Mouse (Mus musculus) forebrain, postnatal 0 days (tissue): ENCODE measurements around the gene Camsap2. TPM values are rescaled to one million over a fixed set of nuclear protein-coding genes. Genes with fewer than 3 reads are reported as not detected.
A peak's percentile ranks its signal among the peaks of the same experiment; 100 is the strongest.

Source experiments
- ATAC-seq: fragments of 200-750 bp; cut with Nextera tagmentation; 2 replicates; pipeline ENCODE4 v1.8.0; 2017; ENCODE audit warnings: mild to moderate bottlenecking, moderate library complexity
- DNase-seq: peaks from one replicate; pipeline ENCODE4 v3.0.0-alpha.2; 2015
- H3K27ac ChIP-seq: fragments of 300-500 bp; sonication (generic); 2 replicates; pipeline ENCODE4 v1.5.1; 2014; ENCODE audit warnings: low read depth, mild to moderate bottlenecking, antibody characterized with exemption, low read length, moderate library complexity, mixed read lengths
- H3K27me3 ChIP-seq: fragments of 300-500 bp; sonication (generic); 2 replicates; pipeline ENCODE4 v1.6.1; 2014; ENCODE audit warnings: mild to moderate bottlenecking, low read length, mixed read lengths; ENCODE audit not compliant: insufficient read depth
- H3K36me3 ChIP-seq: fragments of 300-500 bp; sonication (generic); 2 replicates; pipeline ENCODE4 v1.6.1; 2014; ENCODE audit warnings: mild to moderate bottlenecking, moderate library complexity; ENCODE audit not compliant: insufficient read depth
- H3K4me1 ChIP-seq: fragments of 300-500 bp; sonication (generic); 2 replicates; pipeline ENCODE4 v1.6.1; 2014; ENCODE audit warnings: antibody characterized with exemption; ENCODE audit not compliant: insufficient read depth
- H3K4me2 ChIP-seq: fragments of 300-500 bp; sonication (generic); 2 replicates; pipeline ENCODE4 v1.6.1; 2014; ENCODE audit warnings: low read depth, mild to moderate bottlenecking, moderate library complexity
- H3K4me3 ChIP-seq: fragments of 300-500 bp; sonication (generic); 2 replicates; pipeline ENCODE4 v1.5.1; 2014; ENCODE audit warnings: low read depth, low read length, mixed read lengths
- H3K9ac ChIP-seq: fragments of 300-500 bp; sonication (generic); 2 replicates; pipeline ENCODE4 v1.6.1; 2014; ENCODE audit warnings: mild to moderate bottlenecking
- H3K9me3 ChIP-seq: fragments of 300-500 bp; sonication (generic); 2 replicates; pipeline ENCODE4 v1.6.1; 2016; ENCODE audit warnings: low read length
- CTCF ChIP-seq: sonication (generic); IDR thresholded peaks from 2 replicates; pipeline ENCODE4 v1.5.1; 2016; ENCODE audit warnings: antibody characterized with exemption, control low read depth, low read depth
- WGBS: fragments of 180-500 bp; shearing (Covaris S2); extraction: QIAGEN DNeasy Blood & Tissue Kit; methylation state at CpG from one replicate; pipeline ENCODE4 v1.1.7; 2014; 5-methylcytosine and 5-hydroxymethylcytosine counted together
- polyA plus RNA-seq: library from polyadenylated mRNA; unstranded; fragments of >200 nt; fragmentation: Nextera tagmentation; extraction: Ambion mirVana; gene quantifications from 2 replicates; pipeline ENCODE4 v1.2.1, GENCODE M21; 2015
- total RNA-seq: library from RNA; depleted of rRNA; stranded (reverse); fragments of >200 nt; gene quantifications from 2 replicates; pipeline ENCODE4 v1.2.3, GENCODE M21; 2014

Gene Camsap2
- total and polyA plus RNA-seq, 2 experiments from 2014 or later = 20.1 to 135 TPM

GRCm38 (mm10) chr1:136380161-136380560, 34.3 kb upstream of the Camsap2 start:
- ATAC-seq (no peak), DNase-seq (no peak)
- no peaks in the 10 kb centered on the region for H3K9me3 ChIP-seq
- no peaks in the 10 kb centered on the region for H3K27me3 ChIP-seq
- no peak overlapping the region for H3K4me2 ChIP-seq
- H3K9ac ChIP-seq = no peak overlapping the region
- H3K4me3 ChIP-seq = no peak overlapping the region
- WGBS = 87% methylated on average over 4 of the region's 4 CpGs
- H3K27ac ChIP-seq = no peak overlapping the region
- TF ChIP-seq CTCF = no peak
- H3K36me3 ChIP-seq = no peaks in the 10 kb centered on the region
- H3K4me1 ChIP-seq = no peaks in the 10 kb centered on the region

DNA sequence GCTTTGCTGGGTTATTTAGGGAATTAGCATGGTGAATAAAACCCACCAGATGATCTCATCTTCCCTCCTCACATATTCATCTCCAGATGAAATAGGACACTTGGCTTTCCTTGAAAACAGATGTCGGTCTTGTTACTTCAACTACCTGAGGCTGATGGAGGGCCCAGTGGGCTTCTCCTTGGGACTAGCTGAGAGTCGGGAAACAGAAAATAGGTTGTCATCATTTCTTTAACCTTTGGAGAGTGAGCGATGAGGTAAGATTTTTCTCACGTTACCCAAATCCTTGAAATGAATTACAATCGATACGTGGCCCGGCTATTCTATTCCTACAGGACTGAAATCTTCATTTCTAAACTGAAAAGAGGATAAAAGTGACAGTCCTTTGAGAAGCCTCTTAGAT, 33.4 kb upstream of the Camsap2 start:
- H3K36me3 ChIP-seq = no peaks in the 10 kb centered on the region
- DNase-seq (no peak), ATAC-seq (no peak)
- TF ChIP-seq CTCF = no peak
- no peaks in the 10 kb centered on the region for H3K27me3 ChIP-seq
- H3K4me3 ChIP-seq = no peak overlapping the region
- H3K9ac ChIP-seq = no peak overlapping the region
- H3K9me3 ChIP-seq = no peaks in the 10 kb centered on the region
- no peak overlapping the region for H3K27ac ChIP-seq
- H3K4me2 ChIP-seq = no peak overlapping the region
- 89% methylated on average over 7 of the region's 7 CpGs for WGBS
- H3K4me1 ChIP-seq = no peaks in the 10 kb centered on the region

DNA sequence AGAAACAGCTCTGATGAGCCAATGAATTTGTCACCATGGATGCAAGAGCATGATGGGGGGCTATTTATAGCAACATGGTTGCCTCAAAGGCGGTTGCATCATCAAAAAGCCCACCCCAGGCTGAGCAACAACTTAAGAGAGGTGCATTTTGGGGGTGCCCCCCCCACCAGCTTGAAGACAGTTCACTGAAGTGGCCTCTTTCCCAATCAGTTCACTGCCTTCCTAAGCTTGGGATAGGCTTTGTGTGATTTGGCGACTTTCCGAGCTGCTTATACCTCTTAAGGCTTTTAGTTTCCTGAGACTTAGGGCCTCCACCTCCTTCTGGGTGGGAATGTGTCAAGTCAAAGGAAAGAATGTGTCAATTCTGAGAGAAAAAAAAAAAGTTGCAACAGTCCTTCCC, 20.1 kb upstream of the Camsap2 start:
- ATAC-seq = peak; percentile 38; the same call in 1 of the 2 replicates
- 77% methylated on average over 3 of the region's 3 CpGs for WGBS
- H3K9me3 ChIP-seq = no peaks in the 10 kb centered on the region
- no peak overlapping the region for H3K27ac ChIP-seq
- no peaks in the 10 kb centered on the region for H3K36me3 ChIP-seq
- H3K4me1 ChIP-seq = no peaks in the 10 kb centered on the region
- no peaks in the 10 kb centered on the region for H3K27me3 ChIP-seq
- no peak overlapping the region for H3K4me2 ChIP-seq
- no peak overlapping the region for H3K4me3 ChIP-seq
- DNase-seq = no peak
- no peak for TF ChIP-seq CTCF
- no peak overlapping the region for H3K9ac ChIP-seq

DNA sequence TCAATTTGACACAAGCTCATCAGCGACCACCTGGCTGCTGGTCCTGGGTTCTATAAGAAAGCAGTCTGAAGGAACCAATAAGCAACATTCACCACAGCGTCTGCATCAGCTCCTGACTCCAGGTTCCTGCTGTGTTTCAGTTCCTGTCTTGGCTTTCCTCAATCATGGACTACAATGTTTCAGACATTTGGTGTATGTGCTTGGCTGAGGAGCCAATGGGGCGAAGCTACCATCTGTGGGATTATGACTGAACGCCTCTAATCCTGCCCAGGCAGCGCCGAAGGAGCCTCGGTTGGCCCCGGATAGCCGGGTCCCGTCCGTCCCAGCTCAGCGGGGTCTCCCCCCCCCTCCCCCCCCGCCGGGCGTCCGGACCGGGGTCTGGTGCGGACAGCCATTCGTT, 18.8 kb upstream of the Camsap2 start:
- Histone ChIP-seq H3K27ac (no peak overlapping the region), H3K27me3 (no peaks in the 10 kb centered on the region), H3K4me3 (no peak overlapping the region), H3K4me1 (no peaks in the 10 kb centered on the region), H3K36me3 (no peaks in the 10 kb centered on the region), H3K9me3 (no peaks in the 10 kb centered on the region), H3K9ac (no peak overlapping the region), H3K4me2 (no peak overlapping the region)
- TF ChIP-seq CTCF = no peak
- DNase-seq (no peak), ATAC-seq (no peak)
- WGBS = 60% methylated on average over 19 of the region's 19 CpGs

DNA sequence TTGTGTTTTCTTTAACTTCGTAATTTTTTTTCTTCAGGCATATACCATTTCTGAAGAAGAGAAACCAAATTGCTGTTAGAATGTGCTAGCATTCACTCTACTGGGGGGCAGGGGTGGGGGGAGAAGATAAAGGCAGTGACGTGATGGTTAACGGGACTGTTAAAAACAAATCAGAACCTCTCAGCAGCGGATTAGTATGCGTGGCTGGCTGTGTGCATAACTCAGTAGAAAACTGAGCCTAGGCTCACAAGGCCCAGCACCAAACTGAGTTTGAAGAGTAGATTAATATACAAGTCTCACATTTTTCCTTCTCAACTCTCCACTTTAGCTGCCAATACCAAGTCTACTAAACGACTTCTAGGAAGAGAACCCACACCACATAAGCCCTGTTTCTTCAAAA, 17.1 kb upstream of the Camsap2 start:
- no peak for TF ChIP-seq CTCF
- no peak overlapping the region for H3K9ac ChIP-seq
- H3K27me3 ChIP-seq = no peaks in the 10 kb centered on the region
- no peak for DNase-seq
- H3K4me3 ChIP-seq = no peak overlapping the region
- no peaks in the 10 kb centered on the region for H3K36me3 ChIP-seq
- no peak overlapping the region for H3K4me2 ChIP-seq
- ATAC-seq = peak; percentile 59
- WGBS = 30% methylated on average over 6 of the region's 6 CpGs
- H3K9me3 ChIP-seq = no peaks in the 10 kb centered on the region
- no peaks in the 10 kb centered on the region for H3K4me1 ChIP-seq
- peak overlapping the region; percentile 42; the same call in 1 of the 2 replicates for H3K27ac ChIP-seq

DNA sequence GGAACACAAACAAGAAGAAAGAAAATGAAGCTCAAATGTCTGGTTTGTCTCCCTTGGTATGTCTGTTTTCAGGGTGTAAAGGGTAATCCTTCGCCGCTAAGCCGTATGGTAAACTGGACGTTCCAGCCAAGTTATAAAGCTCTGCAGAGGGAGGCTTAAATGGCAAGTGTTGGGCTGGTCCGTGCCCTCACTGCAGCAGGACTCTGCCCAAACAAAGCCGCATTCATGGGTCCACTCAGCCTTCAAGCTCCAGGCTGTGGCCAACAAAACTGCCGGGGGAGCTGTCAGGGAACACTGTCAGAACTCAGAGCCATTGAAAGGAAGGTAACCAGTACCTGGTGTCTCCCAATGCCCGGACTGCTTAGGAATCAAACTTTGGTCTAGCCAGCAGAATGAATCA, 16.7 kb upstream of the Camsap2 start:
- Histone ChIP-seq H3K27me3 (no peaks in the 10 kb centered on the region), H3K4me1 (no peaks in the 10 kb centered on the region), H3K9me3 (no peaks in the 10 kb centered on the region), H3K4me3 (no peak overlapping the region), H3K9ac (no peak overlapping the region), H3K36me3 (no peaks in the 10 kb centered on the region), H3K4me2 (no peak overlapping the region), H3K27ac (peak overlapping the region; percentile 42)
- ATAC-seq = peak; percentile 85
- WGBS = 16% methylated on average over 8 of the region's 8 CpGs
- no peak for TF ChIP-seq CTCF
- peak; percentile 39 for DNase-seq

- ATAC-seq (no peak), DNase-seq (no peak)
- Histone ChIP-seq H3K9me3 (no peaks in the 10 kb centered on the region), H3K4me1 (no peaks in the 10 kb centered on the region), H3K36me3 (no peaks in the 10 kb centered on the region), H3K9ac (no peak overlapping the region), H3K4me2 (no peak overlapping the region), H3K27ac (no peak overlapping the region), H3K4me3 (no peak overlapping the region), H3K27me3 (no peaks in the 10 kb centered on the region)
- no peak for TF ChIP-seq CTCF
- WGBS = 51% methylated on average over 2 of the region's 2 CpGs
Measured at GRCm38 (mm10) chr1:136361373-136361772, 15.5 kb upstream of the Camsap2 start.

GRCm38 (mm10) chr1:136360909-136361308, 15.0 kb upstream of the Camsap2 start:
- no peaks in the 10 kb centered on the region for H3K27me3 ChIP-seq
- DNase-seq (no peak), ATAC-seq (no peak)
- H3K4me1 ChIP-seq = no peaks in the 10 kb centered on the region
- H3K9me3 ChIP-seq = no peaks in the 10 kb centered on the region
- H3K4me2 ChIP-seq = no peak overlapping the region
- no peak overlapping the region for H3K4me3 ChIP-seq
- no peaks in the 10 kb centered on the region for H3K36me3 ChIP-seq
- no peak overlapping the region for H3K27ac ChIP-seq
- no peak overlapping the region for H3K9ac ChIP-seq
- TF ChIP-seq CTCF = no peak
- WGBS = 90% methylated on average over 6 of the region's 6 CpGs
